ENCODE assay signal across 11 mouse cellular contexts in the genomic region with DNA sequence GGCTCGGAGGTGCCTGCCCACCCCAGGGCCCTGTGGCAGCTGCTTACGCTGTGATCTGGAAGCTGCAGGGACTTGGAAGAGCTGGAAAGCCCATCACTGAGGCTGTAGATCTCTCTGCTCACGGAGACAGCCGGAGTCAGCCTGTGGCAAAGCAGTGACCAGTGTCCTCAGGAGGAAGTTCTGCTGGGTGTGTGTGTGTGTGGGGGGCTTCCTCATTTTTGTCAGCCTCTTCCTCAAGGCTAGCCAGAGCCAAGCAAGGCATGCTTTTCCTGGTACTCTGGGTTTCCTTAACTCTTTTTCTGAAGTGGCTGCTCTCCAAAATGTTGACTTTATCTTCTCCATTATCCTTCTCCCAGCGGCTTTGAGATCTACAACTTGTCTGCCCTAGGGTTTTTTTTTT. TPM values are rescaled to one million over a fixed set of nuclear protein-coding genes. Genes with fewer than 3 reads are reported as not detected.
A peak's percentile ranks its signal among the peaks of the same experiment; 100 is the strongest.
DNase-seq lines count a peak whose midpoint lies in the region; ATAC-seq and TF ChIP-seq lines count a peak whose summit lies in the region.
"Had no signal": no experiment of that assay in that cellular context is flagged by ENCODE, and none has a peak within 500 bp of the region (broad histone marks: within the 10 kb centered on the region; RNA-seq: fewer than 3 reads in every experiment).

No protein-coding gene starts in this region.

- H3K4me2 ChIP-seq in lung, embryonic 14.5 days = no peak overlapping the region
- H3K4me2 ChIP-seq: hindbrain, embryonic 12.5 days; neural tube, embryonic 15.5 days had no signal

- intact Hi-C loops in heart, adult 2 months (cut with DNase I) = no loop called here
- intact Hi-C loops in heart, postnatal 25 days (cut with DNase I) = no loop called here

- 46% methylated on average over 5 of the region's 5 CpGs for WGBS in lung, embryonic 14.5 days
- WGBS in lung, adult 2 months = 42% methylated on average over 5 of the region's 5 CpGs
- WGBS in heart, adult 2 months = 33% methylated on average over 5 of the region's 5 CpGs

- no peak for TF ChIP-seq CTCF in lung, embryonic 14.5 days (IDR thresholded peaks at IDR 0.05; ENCODE audit: low read depth)
- TF ChIP-seq CTCF in lung, adult 2 months (IDR thresholded peaks at IDR 0.05; ENCODE audit: insufficient read depth, low read length) = no peak
- no peak for TF ChIP-seq CTCF in heart, adult 2 months (IDR thresholded peaks at IDR 0.05)

- no peaks in the 10 kb centered on the region for H3K4me1 ChIP-seq in lung, embryonic 14.5 days (ENCODE audit: insufficient read depth)
- no peaks in the 10 kb centered on the region for H3K4me1 ChIP-seq in lung, adult 2 months (ENCODE audit: control insufficient read depth, insufficient read depth, low read length)
- H3K4me1 ChIP-seq in heart, adult 2 months (ENCODE audit: control insufficient read depth, insufficient read depth, low read length) = peaks cover 5% of the 10 kb centered on the region

- H3K27ac ChIP-seq in lung, embryonic 14.5 days (ENCODE audit: low read depth) = no peak overlapping the region
- peak overlapping the region; percentile 71 for H3K27ac ChIP-seq in heart, adult 2 months
- H3K27ac ChIP-seq: hindbrain, embryonic 12.5 days; neural tube, embryonic 15.5 days had no signal

- H3K9ac ChIP-seq in lung, embryonic 14.5 days = no peak overlapping the region
- H3K9ac ChIP-seq in heart, adult 2 months (ENCODE audit: low read depth, low read length) = no peak overlapping the region
- H3K9ac ChIP-seq: hindbrain, embryonic 12.5 days; neural tube, embryonic 15.5 days had no signal

- H3K27me3 ChIP-seq in lung, embryonic 14.5 days (ENCODE audit: insufficient read depth, low read length) = no peaks in the 10 kb centered on the region
- no peaks in the 10 kb centered on the region for H3K27me3 ChIP-seq in heart, adult 2 months (ENCODE audit: control insufficient read depth, insufficient read depth, low read length)
- H3K27me3 ChIP-seq: hindbrain, embryonic 12.5 days; neural tube, embryonic 15.5 days had no signal

- no peaks in the 10 kb centered on the region for H3K36me3 ChIP-seq in lung, embryonic 14.5 days (ENCODE audit: insufficient read depth)
- H3K36me3 ChIP-seq in heart, adult 2 months (ENCODE audit: control insufficient read depth, insufficient read depth, low read length) = no peaks in the 10 kb centered on the region
- H3K36me3 ChIP-seq: hindbrain, embryonic 12.5 days had no signal

- no peak for TF ChIP-seq POLR2A in lung, adult 2 months (IDR thresholded peaks at IDR 0.05; ENCODE audit: borderline replicate concordance, extremely low read depth, low read depth, low read length)
- TF ChIP-seq POLR2A in heart, adult 2 months (IDR thresholded peaks at IDR 0.05; ENCODE audit: insufficient read depth, low read depth, low read length) = peak; percentile 39; the same call in 1 of the 2 replicates

- ATAC-seq in lung, embryonic 14.5 days (ENCODE audit: insufficient read depth) = no peak; the same call in 1 of the 2 replicates
- peak; percentile 80 for ATAC-seq in neutrophil, adult 5-6 weeks (ENCODE audit: extremely low read depth, insufficient number of reproducible peaks, low FRiP score, poor library complexity, severe bottlenecking)

- no peaks in the 10 kb centered on the region for H3K79me2 ChIP-seq in heart, adult 2 months (replicated peaks; ENCODE audit: control insufficient read depth, insufficient read depth, low read length)

- peak; percentile 84 for TF ChIP-seq EP300 in heart, adult 2 months (IDR thresholded peaks at IDR 0.05; ENCODE audit: insufficient read depth, low read depth, low read length)

- H3K9me3 ChIP-seq in lung, embryonic 14.5 days (ENCODE audit: low read depth, low read length) = no peaks in the 10 kb centered on the region
- H3K9me3 ChIP-seq: hindbrain, embryonic 12.5 days; neural tube, embryonic 15.5 days had no signal

- no peak overlapping the region for H3K4me3 ChIP-seq in lung, embryonic 14.5 days (ENCODE audit: low read depth, low read length)
- no peak overlapping the region for H3K4me3 ChIP-seq in lung, adult 2 months (replicated peaks; ENCODE audit: extremely low read depth, low read depth, low read length)
- no peak overlapping the region for H3K4me3 ChIP-seq in heart, adult 2 months
- H3K4me3 ChIP-seq: hindbrain, embryonic 12.5 days; neural tube, embryonic 15.5 days had no signal

- peak; percentile 30 for DNase-seq in lung, embryonic 14.5 days
- no peak for DNase-seq in lung, adult 2 months
- peak; percentile 55 to 61 for DNase-seq in heart, adult 2 months
- DNase-seq in heart, postnatal 25 days (ENCODE audit: low spot score) = peak; percentile 28
- DNase-seq in urinary bladder, adult 18-20 months (ENCODE audit: low spot score in 2 of 2) = no peak
- no peak for DNase-seq in embryo, embryonic 10.5 days (ENCODE audit: low spot score)
- DNase-seq: adrenal gland, adult 8-10 months; cerebellum, postnatal 36 days had no signal

RNA-seq across cellular contexts. Expression of gene Vps37b, which starts 27.6 kb away (rescaled TPM):
- 34.8 and 39.3 TPM in 2 replicates for polyA plus RNA-seq in lung, embryonic 14.5 days (2014; fragmentation: Nextera tagmentation; extraction: Ambion mirVana)
- polyA plus RNA-seq in lung, adult 2 months (2012; rRNA removed) = 36.6 and 39.3 TPM in 2 replicates
- 10 to 100 TPM; 16.0 to 16.7 TPM for total RNA-seq in heart, adult 2 months (2021)
- polyA plus RNA-seq in heart, adult 2 months (2012; rRNA removed) = 22.7 and 29.4 TPM in 2 replicates
- 10 to 100 TPM; 18.2 to 18.6 TPM for total RNA-seq in heart, postnatal 25 days (2021)
- total RNA-seq in neutrophil, adult 5-6 weeks (2017) = 31.6 and 33.2 TPM in 2 replicates

RNA-seq across cellular contexts. Expression of gene Abcb9, which starts 35.9 kb away (rescaled TPM):
- polyA plus RNA-seq in lung, embryonic 14.5 days (2014; fragmentation: Nextera tagmentation; extraction: Ambion mirVana) = 0.88 and 1.1 TPM in 2 replicates
- 7.7 and 7.8 TPM in 2 replicates for polyA plus RNA-seq in lung, adult 2 months (2012; rRNA removed)
- 1 to 10 TPM; 8.9 to 9.9 TPM for total RNA-seq in heart, adult 2 months (2021)
- polyA plus RNA-seq in heart, adult 2 months (2012; rRNA removed) = 7.8 and 10.1 TPM in 2 replicates
- total RNA-seq in heart, postnatal 25 days (2021) = 1 to 10 TPM; 8.0 to 9.0 TPM
- 0.86 and 2.0 TPM in 2 replicates for total RNA-seq in neutrophil, adult 5-6 weeks (2017)

RNA-seq across cellular contexts. Expression of gene Ogfod2, which starts 52.4 kb away (rescaled TPM):
- 13.3 and 13.4 TPM in 2 replicates for polyA plus RNA-seq in lung, embryonic 14.5 days (2014; fragmentation: Nextera tagmentation; extraction: Ambion mirVana)
- 42.4 and 52.2 TPM in 2 replicates for polyA plus RNA-seq in lung, adult 2 months (2012; rRNA removed)
- 10 to 100 TPM; 14.6 to 16.4 TPM for total RNA-seq in heart, adult 2 months (2021)
- 25.5 and 30.0 TPM in 2 replicates for polyA plus RNA-seq in heart, adult 2 months (2012; rRNA removed)
- 10 to 100 TPM; 12.5 to 13.9 TPM for total RNA-seq in heart, postnatal 25 days (2021)
- 13.5 and 22.0 TPM in 2 replicates for total RNA-seq in neutrophil, adult 5-6 weeks (2017)

RNA-seq across cellular contexts. Expression of gene Arl6ip4, which starts 56.2 kb away (rescaled TPM):
- polyA plus RNA-seq in lung, embryonic 14.5 days (2014; fragmentation: Nextera tagmentation; extraction: Ambion mirVana) = 100.0 and 105 TPM in 2 replicates
- polyA plus RNA-seq in lung, adult 2 months (2012; rRNA removed) = 32.3 and 33.6 TPM in 2 replicates
- total RNA-seq in heart, adult 2 months (2021) = 10 to 100 TPM; 34.2 to 41.5 TPM
- polyA plus RNA-seq in heart, adult 2 months (2012; rRNA removed) = 16.9 and 17.5 TPM in 2 replicates
- total RNA-seq in heart, postnatal 25 days (2021) = 10 to 100 TPM; 36.2 to 43.0 TPM
- 54.9 and 66.2 TPM in 2 replicates for total RNA-seq in neutrophil, adult 5-6 weeks (2017)

Comparison
In these comparisons a context has a peak if more than half of its experiments do, and no peak if none do; other contexts are left out.
1. DNase-seq: peak in lung, embryonic 14.5 days (single experiment), heart, adult 2 months (2 of 2) and heart, postnatal 25 days (single experiment); none in lung, adult 2 months (single experiment), urinary bladder, adult 18-20 months (0 of 2) and embryo, embryonic 10.5 days (single experiment).